Mouse (Mus musculus) embryonic facial prominence, embryonic 11.5 days (tissue): ENCODE measurements around the gene Unc5c. TPM values are rescaled to one million over a fixed set of nuclear protein-coding genes. Genes with fewer than 3 reads are reported as not detected.

ENCODE experiments used
- ATAC-seq: fragments of 200-750 bp; cut with Nextera tagmentation; replicated peaks from 2 replicates; pipeline ENCODE4 v1.8.0; 2017; ENCODE audit warnings: low read depth; ENCODE audit not compliant: insufficient number of reproducible peaks, low FRiP score, low TSS enrichment
- DNase-seq: peaks from one replicate; pipeline ENCODE4 v3.0.0-alpha.2; 2015; ENCODE audit warnings: low spot score
- H3K27ac ChIP-seq: fragments of 300-500 bp; sonication (generic); replicated peaks from 2 replicates; pipeline ENCODE4 v1.5.1; 2014; ENCODE audit warnings: mild to moderate bottlenecking, low read depth, low read length, control low read depth
- H3K27me3 ChIP-seq: fragments of 300-500 bp; sonication (generic); 2 replicates; pipeline ENCODE4 v1.6.1; 2014; ENCODE audit warnings: mild to moderate bottlenecking, low read length, moderate library complexity, mixed read lengths; ENCODE audit not compliant: control insufficient read depth, insufficient read depth
- H3K36me3 ChIP-seq: fragments of 300-500 bp; sonication (generic); replicated peaks from 2 replicates; pipeline ENCODE4 v1.6.1; 2014; ENCODE audit warnings: low read depth, mild to moderate bottlenecking, low read length, moderate library complexity, mixed read lengths; ENCODE audit not compliant: control insufficient read depth, insufficient read depth
- H3K4me1 ChIP-seq: fragments of 300-500 bp; sonication (generic); 2 replicates; pipeline ENCODE4 v1.6.1; 2014; ENCODE audit warnings: low read length, mixed read lengths; ENCODE audit not compliant: control insufficient read depth, insufficient read depth
- H3K4me2 ChIP-seq: fragments of 300-500 bp; sonication (generic); 2 replicates; pipeline ENCODE4 v1.6.1; 2014; ENCODE audit warnings: low read depth, mild to moderate bottlenecking, control low read depth, low read length, moderate library complexity
- H3K4me3 ChIP-seq: fragments of 300-500 bp; sonication (generic); 2 replicates; pipeline ENCODE4 v1.5.1; 2014; ENCODE audit warnings: low read depth, low read length, control low read depth
- H3K9ac ChIP-seq: fragments of 300-500 bp; sonication (generic); replicated peaks from 2 replicates; pipeline ENCODE4 v1.6.1; 2014; ENCODE audit warnings: mild to moderate bottlenecking, control low read depth, low read length
- H3K9me3 ChIP-seq: fragments of 300-500 bp; sonication (generic); replicated peaks from 2 replicates; pipeline ENCODE4 v1.6.1; 2016; ENCODE audit warnings: mild to moderate bottlenecking, low read length, inconsistent platforms, mixed read lengths; ENCODE audit not compliant: control insufficient read depth
- WGBS: fragments of 180-500 bp; shearing (Covaris S2); extraction: QIAGEN DNeasy Blood & Tissue Kit; methylation state at CpG from one replicate; pipeline ENCODE4 v1.1.7; 2014; 5-methylcytosine and 5-hydroxymethylcytosine counted together
- polyA plus RNA-seq: library from polyadenylated mRNA; unstranded; fragments of >200 nt; fragmentation: Nextera tagmentation; extraction: Ambion mirVana; gene quantifications from 2 replicates; pipeline ENCODE4 v1.2.1, GENCODE M21; 2014

Gene Unc5c
- polyA plus RNA-seq, 1 experiment from 2014 or later = 10.0 TPM

DNA sequence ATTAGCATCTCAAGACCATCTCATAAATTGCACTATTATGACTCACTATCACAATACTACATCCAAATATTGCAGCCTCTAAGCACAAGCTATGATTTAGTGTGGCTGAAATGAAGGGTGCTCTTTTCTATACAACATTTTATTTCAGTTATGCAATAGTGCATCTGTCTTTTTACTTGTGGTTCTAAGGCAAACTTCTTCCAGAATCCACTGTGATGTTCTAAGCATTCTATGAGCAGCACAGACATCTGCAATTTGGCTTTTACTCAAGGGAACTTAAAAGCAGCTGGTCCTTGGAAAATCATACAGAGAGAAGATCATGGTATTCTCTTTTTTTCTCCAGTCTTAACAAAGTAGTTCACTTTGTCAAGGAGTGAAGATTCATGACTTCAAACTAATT, 270.3 kb downstream of the Unc5c start:
- H3K36me3 ChIP-seq = no peaks in the 10 kb centered on the region
- no peak overlapping the region for H3K4me2 ChIP-seq
- H3K4me3 ChIP-seq = no peak overlapping the region
- no peak overlapping the region for H3K27ac ChIP-seq
- H3K27me3 ChIP-seq = no peaks in the 10 kb centered on the region
- no peaks in the 10 kb centered on the region for H3K9me3 ChIP-seq
- no peaks in the 10 kb centered on the region for H3K4me1 ChIP-seq
- DNase-seq = no peak
- ATAC-seq = no peak
- H3K9ac ChIP-seq = no peak overlapping the region

- Histone ChIP-seq H3K36me3 (no peaks in the 10 kb centered on the region), H3K9me3 (no peaks in the 10 kb centered on the region), H3K27ac (no peak overlapping the region), H3K27me3 (no peaks in the 10 kb centered on the region), H3K9ac (no peak overlapping the region), H3K4me3 (no peak overlapping the region), H3K4me2 (no peak overlapping the region), H3K4me1 (no peaks in the 10 kb centered on the region)
- DNase-seq (no peak), ATAC-seq (no peak)
These were observed 280.3 kb downstream of the Unc5c start for GRCm38 (mm10) chr3:141745322-141745721.

DNA sequence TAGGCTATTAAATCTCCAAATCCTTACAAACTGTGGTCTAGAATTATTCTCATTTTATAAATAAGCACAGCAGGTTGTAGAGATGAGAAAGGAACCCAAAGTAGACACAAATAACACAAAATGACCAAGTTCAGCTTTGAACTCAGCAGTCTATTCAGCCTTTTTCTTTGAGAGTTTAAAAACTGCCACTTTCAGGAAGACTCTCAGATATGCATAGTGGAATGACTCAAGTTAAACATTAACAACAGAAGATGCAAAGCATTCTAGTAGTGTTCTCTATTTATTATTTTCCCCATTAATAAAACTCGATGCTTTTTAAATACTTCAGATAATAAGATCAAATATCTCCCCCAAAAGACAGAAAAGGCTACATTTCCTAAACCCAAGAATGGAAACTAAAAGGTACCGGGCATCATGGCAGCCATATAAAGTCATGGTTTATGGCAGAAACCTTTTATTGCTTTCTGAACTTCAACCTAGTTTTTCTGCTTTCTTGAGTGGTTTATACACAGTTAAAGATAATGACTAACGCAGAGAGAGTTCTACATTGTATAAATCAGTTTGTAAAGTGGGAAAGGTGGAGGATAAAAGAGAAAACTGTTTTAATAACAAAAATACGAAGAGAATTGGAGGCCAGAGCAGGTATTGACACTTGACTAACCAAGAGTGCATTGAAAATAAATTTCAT, 283.8 kb downstream of the Unc5c start:
- WGBS = 89% methylated on average over 4 of the region's 4 CpGs
- no peaks in the 10 kb centered on the region for H3K36me3 ChIP-seq
- no peak overlapping the region for H3K27ac ChIP-seq
- ATAC-seq (no peak), DNase-seq (no peak)
- H3K4me1 ChIP-seq = no peaks in the 10 kb centered on the region
- H3K4me3 ChIP-seq = no peak overlapping the region
- no peaks in the 10 kb centered on the region for H3K9me3 ChIP-seq
- no peak overlapping the region for H3K4me2 ChIP-seq
- H3K27me3 ChIP-seq = no peaks in the 10 kb centered on the region
- H3K9ac ChIP-seq = no peak overlapping the region

- H3K9me3 ChIP-seq = no peaks in the 10 kb centered on the region
- no peak overlapping the region for H3K27ac ChIP-seq
- ATAC-seq (no peak), DNase-seq (no peak)
- no peaks in the 10 kb centered on the region for H3K4me1 ChIP-seq
- H3K4me2 ChIP-seq = no peak overlapping the region
- WGBS = 46% methylated on average over 7 of the region's 7 CpGs
- no peaks in the 10 kb centered on the region for H3K36me3 ChIP-seq
- no peak overlapping the region for H3K4me3 ChIP-seq
- H3K9ac ChIP-seq = no peak overlapping the region
- no peaks in the 10 kb centered on the region for H3K27me3 ChIP-seq
These were observed 287.2 kb downstream of the Unc5c start for GRCm38 (mm10) chr3:141752172-141752571.

DNA sequence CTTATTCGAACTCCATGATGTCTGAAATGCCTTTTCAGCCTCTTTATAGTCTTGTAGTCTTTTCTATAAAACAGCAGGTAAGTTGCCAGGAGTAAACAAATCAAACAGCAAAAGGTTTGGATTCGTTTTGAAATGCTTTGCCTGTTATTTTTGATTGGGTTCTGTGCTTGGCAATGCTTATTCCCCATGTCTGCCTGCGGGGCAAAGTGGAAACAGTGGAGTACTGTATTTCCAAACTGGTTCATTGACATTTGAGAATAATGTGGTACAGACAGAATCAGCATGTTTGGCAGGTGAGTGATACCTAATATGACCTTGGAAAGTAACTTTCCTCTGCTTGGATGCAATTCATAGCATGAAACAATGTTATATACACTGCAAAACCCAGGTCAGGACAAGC, 292.2 kb downstream of the Unc5c start:
- no peak overlapping the region for H3K27ac ChIP-seq
- WGBS = 64% methylated on average over 3 of the region's 3 CpGs

GRCm38 (mm10) chr3:141778411-141778919, 313.4 kb downstream of the Unc5c start:
- Histone ChIP-seq H3K36me3 (no peaks in the 10 kb centered on the region), H3K27me3 (no peaks in the 10 kb centered on the region), H3K4me2 (no peak overlapping the region), H3K9me3 (no peaks in the 10 kb centered on the region), H3K9ac (no peak overlapping the region), H3K4me3 (no peak overlapping the region), H3K4me1 (no peaks in the 10 kb centered on the region), H3K27ac (no peak overlapping the region)
- no peak for ATAC-seq
- DNase-seq = no peak
- 68% methylated on average over 8 of the region's 8 CpGs for WGBS

More for the DNA sequence above, 292.2 kb downstream of the Unc5c start:
- Histone ChIP-seq H3K4me2 (no peak overlapping the region), H3K4me3 (no peak overlapping the region), H3K9ac (no peak overlapping the region), H3K27me3 (no peaks in the 10 kb centered on the region), H3K4me1 (no peaks in the 10 kb centered on the region), H3K9me3 (no peaks in the 10 kb centered on the region), H3K36me3 (no peaks in the 10 kb centered on the region)
- peak; percentile 10 for DNase-seq
- ATAC-seq = no peak

GRCm38 (mm10) chr3:141779186-141779585, 314.2 kb downstream of the Unc5c start:
- H3K9ac ChIP-seq = no peak overlapping the region
- H3K27me3 ChIP-seq = no peaks in the 10 kb centered on the region
- H3K4me3 ChIP-seq = no peak overlapping the region
- no peak overlapping the region for H3K4me2 ChIP-seq
- ATAC-seq (no peak), DNase-seq (no peak)
- WGBS = 51% methylated on average over 3 of the region's 3 CpGs
- H3K9me3 ChIP-seq = no peaks in the 10 kb centered on the region
- H3K27ac ChIP-seq = no peak overlapping the region
- no peaks in the 10 kb centered on the region for H3K36me3 ChIP-seq
- H3K4me1 ChIP-seq = no peaks in the 10 kb centered on the region

DNA sequence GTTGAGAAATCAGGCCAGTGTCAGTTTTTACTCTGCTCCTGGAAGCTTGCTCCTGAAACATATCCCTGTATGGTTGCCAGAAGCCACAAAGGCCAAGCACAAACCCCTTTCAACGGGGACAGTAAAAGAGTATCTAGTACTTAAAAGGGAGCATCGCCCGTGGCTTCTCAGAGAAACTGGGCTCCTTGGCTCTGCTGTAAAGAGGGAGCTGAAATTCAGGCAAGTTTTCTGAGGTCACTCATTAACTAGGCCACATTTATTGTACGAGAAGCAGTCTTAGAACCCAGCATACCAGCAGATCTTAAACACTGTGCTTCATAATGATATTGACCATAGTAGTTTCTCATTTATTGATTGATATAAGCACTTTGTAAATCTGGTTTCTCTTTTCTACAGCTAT, 317.5 kb downstream of the Unc5c start:
- no peaks in the 10 kb centered on the region for H3K9me3 ChIP-seq
- ATAC-seq (no peak), DNase-seq (no peak)
- no peak overlapping the region for H3K9ac ChIP-seq
- 87% methylated on average over 4 of the region's 4 CpGs for WGBS
- no peaks in the 10 kb centered on the region for H3K4me1 ChIP-seq
- no peak overlapping the region for H3K4me2 ChIP-seq
- no peak overlapping the region for H3K27ac ChIP-seq
- no peaks in the 10 kb centered on the region for H3K36me3 ChIP-seq
- no peaks in the 10 kb centered on the region for H3K27me3 ChIP-seq
- no peak overlapping the region for H3K4me3 ChIP-seq
